Mouse (Mus musculus): ENCODE measurements around the gene Ppan. TPM values are rescaled to one million over a fixed set of nuclear protein-coding genes. Genes with fewer than 3 reads are reported as not detected.

Ppan gene
- 10 to 100 TPM; 26.9 to 45.5 TPM for polyA plus RNA-seq (2012; fragmentation: generic; extraction: Trizol)

GRCm38 (mm10) chr9:20887704-20888385 is at the start of gene Ppan:
Ppan (plus strand) TSS chr9:20888175.

GRCm38 (mm10) chr9:20868448-20869001 is 19.4 kb upstream of the Ppan start, which contains the start of gene A230050P20Rik:
A230050P20Rik (plus strand) TSS chr9:20868642.

GRCm38 (mm10) chr9:20879097-20879792 is 8.7 kb upstream of the Ppan start, which contains the start of gene Angptl6:
Angptl6 (minus strand) TSS chr9:20879727.

GRCm38 (mm10) chr9:20898511-20899073 is 10.6 kb downstream of the Ppan start, which contains the start of gene Eif3g:
Eif3g (minus strand) TSS chr9:20898623.

Other genes starting within 250 kb of the Ppan start
- 100 to 1,000 TPM; 828 to 889 TPM for gene Ubl5, start 245.3 kb upstream of the Ppan start, polyA plus RNA-seq (2012; fragmentation: generic; extraction: Trizol)
- 10 to 100 TPM in 1 of 2 experiments, 1 to 10 TPM in 1; 4.9 to 16.8 TPM for gene Fbxl12, start 243.4 kb upstream of the Ppan start, polyA plus RNA-seq (2012; fragmentation: generic; extraction: Trizol)
- gene Pin1, start 236.1 kb upstream of the Ppan start, polyA plus RNA-seq (2012; fragmentation: generic; extraction: Trizol), result 10 to 100 TPM; 28.6 to 44.2 TPM
- under 1 TPM; 0.04 to 0.24 TPM for gene Olfm2, start 141.8 kb upstream of the Ppan start, polyA plus RNA-seq (2012; fragmentation: generic; extraction: Trizol)
- gene Col5a3, start 73.1 kb upstream of the Ppan start, polyA plus RNA-seq (2012; fragmentation: generic; extraction: Trizol), result 10 to 100 TPM in 1 of 2 experiments, under 1 TPM in 1; 0.21 to 10.8 TPM
- not detected for gene Rdh8, start 69.7 kb upstream of the Ppan start, polyA plus RNA-seq (2012; fragmentation: generic; extraction: Trizol)
- under 1 TPM in 1 of 2 experiments, not detected in 1; 0.02 TPM for gene A230050P20Rik, start 19.5 kb upstream of the Ppan start, polyA plus RNA-seq (2012; fragmentation: generic; extraction: Trizol)
- 1 to 10 TPM in 1 of 2 experiments, under 1 TPM in 1; 0.51 to 1.0 TPM for gene Angptl6, start 8.4 kb upstream of the Ppan start, polyA plus RNA-seq (2012; fragmentation: generic; extraction: Trizol)
- gene Eif3g, start 10.4 kb downstream of the Ppan start, polyA plus RNA-seq (2012; fragmentation: generic; extraction: Trizol), result 100 to 1,000 TPM; 144 to 260 TPM
- 10 to 100 TPM; 22.4 to 29.1 TPM for gene Dnmt1, start 71.7 kb downstream of the Ppan start, polyA plus RNA-seq (2012; fragmentation: generic; extraction: Trizol)
- gene S1pr2, start 88.6 kb downstream of the Ppan start, polyA plus RNA-seq (2012; fragmentation: generic; extraction: Trizol), result 10 to 100 TPM; 11.7 to 27.7 TPM
- gene Mrpl4, start 114.6 kb downstream of the Ppan start, polyA plus RNA-seq (2012; fragmentation: generic; extraction: Trizol), result 100 to 1,000 TPM; 124 to 136 TPM
- under 1 TPM; 0.04 to 0.99 TPM for gene Icam1, start 127.8 kb downstream of the Ppan start, polyA plus RNA-seq (2012; fragmentation: generic; extraction: Trizol)
- gene Icam4, start 141.2 kb downstream of the Ppan start, polyA plus RNA-seq (2012; fragmentation: generic; extraction: Trizol), result under 1 TPM; 0.08 to 0.52 TPM
- 1 to 10 TPM in 1 of 2 experiments, under 1 TPM in 1; 0.25 to 7.9 TPM for gene Icam5, start 143.9 kb downstream of the Ppan start, polyA plus RNA-seq (2012; fragmentation: generic; extraction: Trizol)
- gene Zglp1, start 178.9 kb downstream of the Ppan start, polyA plus RNA-seq (2012; fragmentation: generic; extraction: Trizol), result under 1 TPM in 1 of 2 experiments, not detected in 1; 0.57 TPM
- gene Gm49373, start 184.9 kb downstream of the Ppan start, polyA plus RNA-seq (2012; fragmentation: generic; extraction: Trizol), result under 1 TPM; 0.52 to 0.88 TPM
- gene Fdx1l, start 185.4 kb downstream of the Ppan start, polyA plus RNA-seq (2012; fragmentation: generic; extraction: Trizol), result 10 to 100 TPM; 58.9 to 94.5 TPM
- gene Gm38431, start 203.8 kb downstream of the Ppan start, polyA plus RNA-seq (2012; fragmentation: generic; extraction: Trizol), result 1 to 10 TPM in 1 of 2 experiments, under 1 TPM in 1; 0.99 to 1.5 TPM
- 10 to 100 TPM; 46.3 to 49.8 TPM for gene Raver1, start 203.8 kb downstream of the Ppan start, polyA plus RNA-seq (2012; fragmentation: generic; extraction: Trizol)
- 10 to 100 TPM in 1 of 2 experiments, 1 to 10 TPM in 1; 5.3 to 10.9 TPM for gene Tyk2, start 243.1 kb downstream of the Ppan start, polyA plus RNA-seq (2012; fragmentation: generic; extraction: Trizol)